Mouse (Mus musculus) cerebellum, postnatal 14 days (tissue): ENCODE measurements around the gene Spock1.

Experiments used
- DNase-seq, 2 experiments: peaks; one replicate each; pipeline ENCODE4 v3.0.0; 2021; ENCODE audit warnings: mixed read lengths in 2 of 2

Spock1 gene

GRCm38 (mm10) chr13:57858491-57858890 lies 49.6 kb downstream of the Spock1 start:
- no peak for DNase-seq

GRCm38 (mm10) chr13:57857016-57857415 lies 51.1 kb downstream of the Spock1 start:
- DNase-seq, result peak; percentile 43 to 49

- DNase-seq, result no peak
These were observed 51.8 kb downstream of the Spock1 start for GRCm38 (mm10) chr13:57856311-57856853.

GRCm38 (mm10) chr13:57855766-57856165 lies 52.4 kb downstream of the Spock1 start:
- no peak for DNase-seq

- DNase-seq, result no peak
These were observed 53.7 kb downstream of the Spock1 start for GRCm38 (mm10) chr13:57854416-57854815.

- DNase-seq, result no peak
These were observed 54.5 kb downstream of the Spock1 start for GRCm38 (mm10) chr13:57853621-57854020.

- no peak for DNase-seq
These were observed 55.0 kb downstream of the Spock1 start for GRCm38 (mm10) chr13:57853156-57853555.

- DNase-seq, result no peak
These were observed 59.2 kb downstream of the Spock1 start for GRCm38 (mm10) chr13:57848931-57849330.

- DNase-seq, result peak; percentile 69 to 80
These were observed 61.0 kb downstream of the Spock1 start for GRCm38 (mm10) chr13:57847101-57847500.

- no peak for DNase-seq
These were observed 61.7 kb downstream of the Spock1 start for GRCm38 (mm10) chr13:57846468-57846867.

- peak in 1 of 2 experiments; percentile 35 for DNase-seq
These were observed 66.8 kb downstream of the Spock1 start for GRCm38 (mm10) chr13:57841141-57841848.

GRCm38 (mm10) chr13:57837691-57838437 lies 70.3 kb downstream of the Spock1 start:
- no peak for DNase-seq

- DNase-seq, result no peak
These were observed 76.6 kb downstream of the Spock1 start for GRCm38 (mm10) chr13:57831374-57832163.

- no peak for DNase-seq
These were observed 77.2 kb downstream of the Spock1 start for GRCm38 (mm10) chr13:57830896-57831295.

- no peak for DNase-seq
These were observed 78.0 kb downstream of the Spock1 start for GRCm38 (mm10) chr13:57830091-57830490.

GRCm38 (mm10) chr13:57816276-57816675 lies 91.9 kb downstream of the Spock1 start:
- DNase-seq, result peak; percentile 78 to 82

- peak in 1 of 2 experiments; percentile 38 for DNase-seq
These were observed 95.5 kb downstream of the Spock1 start for GRCm38 (mm10) chr13:57812643-57813042.

- DNase-seq, result no peak
These were observed 96.9 kb downstream of the Spock1 start for GRCm38 (mm10) chr13:57811253-57811652.

GRCm38 (mm10) chr13:57810816-57811215 lies 97.3 kb downstream of the Spock1 start:
- DNase-seq, result no peak

GRCm38 (mm10) chr13:57810083-57810482 lies 98.0 kb downstream of the Spock1 start:
- DNase-seq, result no peak

GRCm38 (mm10) chr13:57809603-57810002 lies 98.5 kb downstream of the Spock1 start:
- DNase-seq, result no peak

- peak in 1 of 2 experiments; percentile 65 for DNase-seq
These were observed 101.3 kb downstream of the Spock1 start for GRCm38 (mm10) chr13:57806816-57807215.

GRCm38 (mm10) chr13:57806301-57806700 lies 101.8 kb downstream of the Spock1 start:
- peak; percentile 82 to 96 for DNase-seq
